Mouse (Mus musculus) heart, adult 11 months (tissue): ENCODE results near the gene Wdr27.
"Not testable (repeated sequence)": the region's sequence is repeated elsewhere in the genome, so short reads cannot be mapped to it uniquely, and the experiment has no call there.

Experiments used
- DNase-seq: peaks from one replicate; pipeline ENCODE4 v3.0.0; 2022

Gene Wdr27

DNA sequence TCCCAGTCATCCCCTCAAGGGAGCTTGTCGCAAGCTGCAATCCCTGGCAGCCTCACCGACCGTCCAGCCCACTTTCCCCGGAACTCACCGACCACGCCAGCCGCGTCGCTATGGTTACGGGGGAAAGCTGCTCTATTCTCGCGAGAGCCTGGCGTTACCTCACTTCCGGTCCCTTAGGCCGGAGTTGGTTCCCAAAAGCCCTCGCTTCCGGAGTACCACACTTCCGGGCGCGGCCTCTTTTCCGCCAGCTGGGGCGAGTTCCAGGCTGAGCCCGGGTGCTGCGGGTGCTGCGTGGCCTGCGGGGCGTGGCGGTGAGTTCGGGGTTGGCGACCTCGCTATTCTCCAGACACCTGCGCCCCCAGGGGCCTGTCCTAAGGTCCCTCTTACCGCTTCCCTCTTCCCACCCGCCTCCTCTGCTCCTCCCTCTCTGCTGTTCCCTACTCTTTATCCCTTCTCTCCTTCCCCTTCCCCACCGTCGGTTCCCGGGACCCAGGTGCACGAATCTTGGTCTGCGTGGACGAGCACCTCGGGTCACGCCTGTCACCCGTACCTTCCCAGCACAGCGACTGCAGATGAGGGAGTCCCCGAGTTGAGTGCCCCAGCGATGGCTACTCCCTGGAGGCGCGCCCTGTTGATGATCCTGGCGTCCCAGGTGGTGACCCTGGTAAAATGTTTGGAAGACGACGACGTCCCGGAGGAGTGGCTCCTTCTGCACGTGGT is at the start of gene Wdr27, which contains the start of gene 1600012H06Rik:
Wdr27 (minus strand) TSS at position 150 of the 720 bp plus-strand sequence.
1600012H06Rik (plus strand) TSS at position 176 of the 720 bp plus-strand sequence.
- peak; percentile 100 for DNase-seq

GRCm38 (mm10) chr17:14992522-14993138 is 49.7 kb upstream of the Wdr27 start:
- not testable (repeated sequence) for DNase-seq

- peak; percentile 90 for DNase-seq
Measured at GRCm38 (mm10) chr17:14990116-14990702, 47.3 kb upstream of the Wdr27 start.

GRCm38 (mm10) chr17:14978362-14979038 is 35.5 kb upstream of the Wdr27 start, which contains the start of the genes 9030025P20Rik and Gm3417:
TSS of gene 9030025P20Rik (plus strand) at chr17:14978468.
TSS of gene Gm3417 (minus strand) at chr17:14978790.
- DNase-seq, result not testable (repeated sequence)

GRCm38 (mm10) chr17:14977718-14978361 is 34.9 kb upstream of the Wdr27 start:
- not testable (repeated sequence) for DNase-seq

GRCm38 (mm10) chr17:14968373-14968913 is 25.5 kb upstream of the Wdr27 start:
- not testable (repeated sequence) for DNase-seq

GRCm38 (mm10) chr17:14961557-14962154 is 18.7 kb upstream of the Wdr27 start:
- DNase-seq, result not testable (repeated sequence)

DNA sequence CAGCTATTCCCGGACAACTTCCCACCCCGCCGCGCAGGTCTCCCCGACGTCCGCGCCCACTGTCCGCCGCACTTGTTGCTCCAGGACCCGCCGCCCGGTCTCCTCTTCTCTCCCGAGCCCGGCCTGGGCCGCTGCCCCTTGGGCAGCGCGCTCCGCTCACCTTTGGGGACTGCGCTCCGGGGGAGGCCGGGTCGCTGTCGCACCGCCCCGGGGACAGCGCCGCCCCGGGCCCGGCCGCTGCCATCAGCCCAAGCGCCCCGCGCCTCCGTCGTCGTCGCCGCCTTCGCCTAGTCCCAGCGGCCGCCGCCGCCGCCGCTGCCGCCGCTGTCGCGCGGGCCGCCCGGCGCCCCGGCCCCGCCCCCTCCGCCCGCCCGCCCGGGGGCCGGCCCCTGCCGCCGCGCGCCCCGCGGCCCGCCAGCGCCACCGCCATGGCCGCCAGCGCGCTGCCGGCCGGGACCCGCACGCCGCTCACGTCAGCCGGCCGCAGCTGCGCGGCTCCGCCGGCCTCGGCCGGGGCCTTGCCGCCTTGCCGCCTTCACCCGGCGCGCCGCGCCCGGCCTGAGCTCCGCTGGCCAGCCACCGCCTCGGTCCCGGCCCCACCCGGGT is 18.1 kb upstream of the Wdr27 start, which contains the start of gene Phf10:
Phf10 (minus strand) TSS at position 323 of the 606 bp plus-strand sequence.
- peak; percentile 96 for DNase-seq

- DNase-seq, result peak; percentile 95
Measured at GRCm38 (mm10) chr17:14960520-14960919, 17.6 kb upstream of the Wdr27 start.

GRCm38 (mm10) chr17:14959979-14960378 is 17.0 kb upstream of the Wdr27 start:
- peak; percentile 88 for DNase-seq

DNA sequence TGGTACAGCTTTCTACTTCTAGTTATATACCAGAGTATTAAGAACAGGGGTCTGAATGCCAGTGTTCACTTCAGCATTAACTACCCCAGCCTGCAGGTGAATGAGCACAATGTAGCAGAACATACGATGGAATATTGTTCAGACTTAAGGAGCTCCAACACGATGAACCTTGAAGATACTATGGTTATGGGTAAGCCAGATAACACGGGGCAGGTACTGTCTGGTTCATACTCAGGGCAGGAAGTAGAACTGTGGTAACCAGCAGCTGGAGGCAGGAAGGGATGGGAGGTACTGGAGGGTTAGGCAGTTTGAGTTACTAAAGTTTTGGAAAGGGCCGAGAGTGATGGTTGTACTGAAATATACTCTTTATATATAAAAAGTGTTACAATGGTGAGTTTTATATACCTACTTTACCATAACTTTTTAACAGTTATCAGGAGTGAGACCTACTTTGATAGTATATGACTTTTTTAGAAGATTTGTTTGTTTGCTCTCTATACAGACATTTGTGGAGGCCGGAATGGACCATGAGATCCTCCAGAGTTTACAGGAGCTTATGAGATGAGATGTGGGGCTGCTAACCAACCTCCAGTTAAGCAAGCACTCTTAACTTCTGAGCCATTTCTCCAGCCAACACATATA is 15.8 kb upstream of the Wdr27 start:
- DNase-seq, result peak; percentile 83

DNA sequence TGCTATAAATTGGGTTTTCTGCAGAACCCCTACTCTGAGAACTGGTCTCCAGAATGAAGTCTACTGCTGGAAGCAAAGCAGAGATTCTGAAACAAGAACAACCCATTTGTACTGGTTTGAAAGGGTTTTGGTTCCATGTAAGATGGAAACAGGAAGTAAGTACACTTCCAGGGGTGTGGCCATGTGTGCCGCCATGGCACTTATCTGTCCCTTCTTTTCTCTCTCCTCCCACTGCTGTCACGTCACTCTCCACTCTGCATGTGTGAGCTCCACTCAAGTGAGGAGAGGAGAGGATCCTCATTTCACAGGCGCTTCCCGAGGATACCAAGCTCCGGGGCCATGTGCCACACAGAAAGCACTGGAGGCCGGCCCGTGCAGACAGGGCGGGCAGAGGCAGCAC is 10.5 kb upstream of the Wdr27 start:
- peak; percentile 96 for DNase-seq

DNA sequence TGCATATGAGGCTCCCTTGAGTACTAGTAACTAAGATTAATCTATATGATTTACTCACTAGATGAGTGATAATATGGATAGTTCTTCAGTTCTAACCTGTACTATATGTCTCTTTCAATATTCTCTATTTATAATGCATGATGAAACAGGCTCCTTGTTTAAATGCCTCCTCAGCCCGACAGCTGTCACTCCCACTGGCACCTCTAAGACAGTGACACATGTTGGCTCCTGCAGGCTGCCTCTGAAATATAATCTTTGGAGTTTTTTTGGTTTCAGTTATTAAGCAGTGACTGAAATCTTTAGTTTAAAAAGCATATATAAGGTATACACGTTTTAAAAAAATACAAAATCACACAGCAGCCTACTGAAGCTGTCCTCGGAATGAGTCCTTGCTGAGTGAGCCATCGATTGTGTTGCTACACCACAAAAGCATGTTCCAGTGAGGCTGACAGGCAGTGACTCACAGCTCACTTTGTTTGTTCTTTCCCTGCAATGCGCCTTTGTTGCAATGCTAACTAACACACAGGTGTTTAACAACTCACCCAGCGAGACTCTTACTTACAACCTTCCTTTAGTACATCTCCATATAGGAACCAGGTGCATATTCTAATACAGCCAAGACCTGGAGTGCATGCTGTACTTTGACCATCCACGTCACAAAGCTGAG is 6.3 kb upstream of the Wdr27 start:
- DNase-seq, result peak; percentile 68

- DNase-seq, result no peak
Measured at GRCm38 (mm10) chr17:14944551-14944950, 1.6 kb upstream of the Wdr27 start.

- DNase-seq, result no peak
Measured at GRCm38 (mm10) chr17:14943729-14944059, 736 bp upstream of the Wdr27 start.

DNA sequence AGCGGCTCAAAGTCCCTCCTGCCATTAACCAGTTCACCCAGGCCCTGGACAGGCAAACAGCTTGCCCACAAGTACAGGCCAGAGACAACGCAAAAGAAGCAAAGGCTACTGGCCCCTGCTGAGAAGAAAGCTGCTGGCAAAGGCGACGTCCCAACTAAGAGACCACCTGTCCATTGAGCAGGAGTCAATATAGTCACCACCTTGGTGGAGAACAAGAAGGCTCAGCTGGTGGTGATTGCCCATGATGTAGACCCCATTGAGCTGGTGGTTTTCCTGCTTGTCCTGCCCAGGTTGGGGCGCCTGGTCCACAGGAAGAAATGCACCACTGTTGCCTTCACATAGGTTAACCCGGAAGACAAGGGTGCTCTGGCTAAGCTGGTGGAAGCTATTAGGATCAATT is 777 bp downstream of the Wdr27 start:
- DNase-seq, result peak; percentile 92

DNA sequence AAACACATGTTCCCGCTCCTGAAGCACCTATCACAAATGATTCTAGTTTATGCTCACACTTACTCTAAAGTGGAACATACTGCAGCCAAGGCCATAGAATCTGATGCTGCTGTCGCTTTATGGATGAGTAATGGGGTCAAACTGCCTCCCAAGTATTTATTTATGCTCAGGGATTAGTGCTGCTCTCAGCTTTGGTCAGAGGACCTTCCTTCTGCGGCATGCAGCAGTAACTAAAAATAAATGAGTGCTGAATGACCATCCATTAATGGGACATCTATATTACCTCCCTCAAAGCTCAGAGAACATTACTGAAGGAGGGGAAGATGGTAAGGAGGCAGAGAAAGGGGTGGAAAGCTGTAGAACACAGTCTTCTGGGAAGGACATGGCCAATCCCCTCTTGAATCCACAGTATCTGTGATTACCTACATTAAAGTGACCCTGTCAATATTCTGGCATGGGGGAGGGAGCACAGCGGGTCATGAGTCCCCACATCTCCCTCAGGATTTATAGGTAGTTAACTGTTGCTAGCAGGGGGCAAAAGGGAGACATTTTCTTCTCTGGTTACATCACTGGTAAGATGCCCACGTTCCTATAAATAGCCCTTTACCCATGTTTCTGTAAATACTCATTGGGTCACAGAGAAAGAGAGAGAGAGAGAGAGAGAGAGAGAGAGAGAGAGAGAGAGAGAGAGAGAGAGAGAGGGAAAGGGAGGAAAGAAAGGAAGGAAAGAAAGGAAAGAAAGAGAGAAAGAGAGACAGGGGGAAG is 6.9 kb downstream of the Wdr27 start:
- DNase-seq, result no peak

DNA sequence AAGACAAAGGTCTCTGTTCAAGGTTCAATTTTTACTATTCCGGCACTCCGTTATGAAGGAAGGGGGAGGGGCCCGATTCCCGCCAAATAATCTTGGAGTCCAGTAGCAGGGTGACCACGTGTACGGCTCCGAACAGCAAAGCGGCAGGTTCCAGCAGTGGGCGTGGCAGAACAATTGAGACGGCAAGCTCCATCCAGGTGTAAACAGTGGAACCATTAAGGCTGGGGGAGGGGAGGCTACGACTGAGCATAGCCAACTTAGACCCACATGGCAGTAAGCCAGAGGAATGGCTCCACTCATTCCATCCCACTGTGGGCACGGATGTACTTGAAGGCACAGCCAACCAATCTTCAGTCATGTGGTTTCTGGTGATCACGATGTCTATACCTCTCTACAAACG is 7.7 kb downstream of the Wdr27 start:
- peak; percentile 87 for DNase-seq

- DNase-seq, result no peak
Measured at GRCm38 (mm10) chr17:14931469-14931868, 11.5 kb downstream of the Wdr27 start.

- peak; percentile 29 for DNase-seq
Measured at GRCm38 (mm10) chr17:14930697-14931096, 12.3 kb downstream of the Wdr27 start.
